Mouse (Mus musculus) lung, adult 18-20 months (tissue): ENCODE data around the gene Nqo2.
"Not testable (repeated sequence)": the region's sequence is repeated elsewhere in the genome, so short reads cannot be mapped to it uniquely, and the experiment has no call there.

Experiments used
- DNase-seq, 2 experiments: peaks; one replicate each; pipeline ENCODE4 v3.0.0; 2022; ENCODE audit warnings: mixed read lengths in 2 of 2

The Nqo2 gene

DNA sequence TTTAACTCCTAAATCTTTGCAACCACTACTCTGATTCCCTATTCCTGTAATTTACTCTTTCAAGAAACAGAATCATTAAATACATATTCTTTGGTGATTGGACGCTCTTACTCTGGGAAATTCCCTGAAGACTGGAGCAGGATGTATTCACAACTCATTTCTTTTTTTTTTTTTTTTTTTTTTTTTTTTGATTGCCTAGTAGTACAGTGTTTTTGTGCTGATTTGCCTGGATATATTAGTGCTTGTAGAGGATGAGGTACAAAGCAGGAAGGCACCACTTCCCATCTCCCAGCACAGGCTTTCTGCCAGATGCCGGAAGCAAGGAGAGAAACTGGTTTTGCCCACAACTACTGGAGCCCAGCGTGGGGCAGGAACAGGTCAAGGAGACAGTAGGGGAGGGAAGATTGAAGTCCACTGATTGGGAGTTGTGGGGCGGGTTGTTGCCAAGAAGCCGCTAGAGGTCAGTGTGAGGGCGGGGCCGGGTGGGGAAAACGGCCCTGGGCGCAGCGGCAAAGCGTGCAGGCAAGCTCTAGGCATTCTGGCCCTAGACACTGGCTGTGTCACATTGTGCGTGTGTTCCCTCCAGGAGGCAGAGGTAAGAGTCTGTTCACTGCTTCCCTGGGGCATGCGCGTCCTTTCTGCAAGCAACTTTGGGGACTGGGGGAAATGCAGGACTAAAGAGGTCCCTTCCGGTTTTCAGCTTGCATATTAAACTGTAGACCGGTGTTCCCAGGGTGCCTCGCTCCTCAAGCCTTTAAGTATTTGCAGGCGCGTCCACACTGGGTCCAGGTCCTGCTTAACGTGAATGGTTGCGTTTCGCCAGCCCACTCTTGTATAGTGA lies at the start of gene Nqo2:
Gene Nqo2 (plus strand): TSS at position 482 of the 841 bp plus-strand sequence.
- DNase-seq, result peak; percentile 75 to 83

DNA sequence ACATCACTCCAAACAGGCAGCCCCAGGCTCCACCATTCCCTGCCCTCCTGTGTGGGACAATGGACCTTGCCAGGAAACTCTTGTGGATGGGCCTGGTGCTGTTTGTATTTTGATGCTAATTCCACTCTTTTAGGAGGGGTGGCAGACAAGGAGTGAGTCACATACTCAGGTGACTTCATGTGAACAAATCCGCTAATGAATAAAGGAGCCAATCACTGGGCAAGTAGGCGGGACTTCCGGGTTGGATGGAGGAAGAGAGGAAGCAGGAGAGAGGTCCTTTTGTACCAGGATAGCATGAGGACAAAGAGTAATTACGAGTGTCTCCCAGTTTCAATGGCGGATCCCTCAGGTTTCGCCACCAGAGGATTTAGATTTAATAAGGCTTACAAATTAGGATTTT lies 43.4 kb upstream of the Nqo2 start:
- DNase-seq, result no peak

DNA sequence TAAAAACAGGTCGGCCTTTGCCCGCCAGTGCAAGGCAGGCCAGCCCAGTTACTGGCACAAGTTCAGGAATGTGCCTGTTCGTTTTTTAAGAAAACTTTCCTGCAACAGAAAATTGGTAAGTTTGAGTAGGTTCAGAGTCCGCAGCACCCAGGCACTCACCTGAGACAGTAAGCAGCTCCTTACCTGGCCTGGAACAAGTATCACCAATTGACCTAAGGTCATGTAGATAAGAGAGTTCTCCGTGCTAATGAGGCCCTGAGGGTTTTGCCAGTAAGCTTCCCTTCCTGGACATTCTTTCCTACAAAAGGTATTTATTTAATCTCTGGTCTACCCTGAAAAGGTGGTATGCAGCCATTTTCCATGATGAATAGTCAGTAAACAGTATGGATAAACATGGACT lies 42.8 kb upstream of the Nqo2 start:
- DNase-seq, result no peak

DNA sequence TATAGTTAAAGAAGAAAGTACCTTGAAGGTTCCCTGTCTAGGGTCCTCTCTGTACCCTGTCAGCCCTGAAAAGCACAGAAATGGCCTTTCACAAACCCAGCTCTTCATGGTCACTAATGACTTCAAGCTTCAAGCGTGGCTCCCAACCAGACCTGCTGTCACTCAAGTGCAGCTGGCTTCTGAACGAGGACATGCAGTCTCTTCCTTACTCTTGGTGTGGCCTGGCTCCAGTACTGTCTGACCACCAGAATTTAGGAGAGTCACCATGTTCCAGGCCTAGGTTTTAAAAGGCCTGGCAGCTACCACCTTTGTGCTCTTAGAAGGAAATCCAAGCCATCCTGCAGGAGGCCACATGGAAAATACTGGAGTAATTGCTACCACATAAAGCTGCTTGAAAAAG lies 34.2 kb upstream of the Nqo2 start:
- DNase-seq, result no peak

DNA sequence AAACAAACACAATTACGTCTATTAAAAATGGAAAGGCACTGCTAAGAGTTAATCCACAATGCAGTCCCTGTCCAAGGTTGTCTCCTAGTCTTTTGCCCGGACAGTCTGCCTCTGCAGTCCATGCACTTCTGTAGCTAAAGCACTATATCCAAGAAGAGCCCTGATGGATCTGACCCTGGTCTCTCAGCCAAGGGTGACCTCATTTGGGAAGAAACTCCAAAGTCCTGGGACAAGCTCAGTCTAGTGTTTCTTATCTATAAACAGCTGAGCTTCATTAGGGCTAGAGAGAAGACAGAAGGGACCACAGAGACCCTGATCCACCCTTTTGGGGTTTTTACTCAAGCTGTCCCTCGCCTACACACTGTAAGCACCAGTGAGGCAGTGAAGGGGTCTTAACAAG lies 33.6 kb upstream of the Nqo2 start:
- DNase-seq, result no peak

DNA sequence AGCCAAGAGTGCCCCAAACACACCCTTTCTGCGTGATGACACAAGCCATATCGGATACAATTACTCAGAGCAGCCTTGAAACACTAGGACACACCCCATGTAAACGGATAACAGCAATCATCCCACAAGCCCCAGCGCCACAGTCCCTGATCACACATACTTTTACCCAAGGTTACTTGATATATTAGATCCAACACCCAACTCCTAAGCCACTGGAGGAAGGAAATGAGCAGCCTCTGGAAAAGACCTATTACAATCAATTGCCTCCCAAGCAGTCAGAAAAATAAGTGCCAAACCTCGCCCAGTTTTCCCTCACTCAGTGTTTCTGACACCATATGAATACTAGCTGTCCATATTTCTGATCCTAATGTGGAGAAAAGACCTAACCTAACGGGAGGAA lies 29.7 kb upstream of the Nqo2 start:
- DNase-seq, result peak; percentile 15 to 38

DNA sequence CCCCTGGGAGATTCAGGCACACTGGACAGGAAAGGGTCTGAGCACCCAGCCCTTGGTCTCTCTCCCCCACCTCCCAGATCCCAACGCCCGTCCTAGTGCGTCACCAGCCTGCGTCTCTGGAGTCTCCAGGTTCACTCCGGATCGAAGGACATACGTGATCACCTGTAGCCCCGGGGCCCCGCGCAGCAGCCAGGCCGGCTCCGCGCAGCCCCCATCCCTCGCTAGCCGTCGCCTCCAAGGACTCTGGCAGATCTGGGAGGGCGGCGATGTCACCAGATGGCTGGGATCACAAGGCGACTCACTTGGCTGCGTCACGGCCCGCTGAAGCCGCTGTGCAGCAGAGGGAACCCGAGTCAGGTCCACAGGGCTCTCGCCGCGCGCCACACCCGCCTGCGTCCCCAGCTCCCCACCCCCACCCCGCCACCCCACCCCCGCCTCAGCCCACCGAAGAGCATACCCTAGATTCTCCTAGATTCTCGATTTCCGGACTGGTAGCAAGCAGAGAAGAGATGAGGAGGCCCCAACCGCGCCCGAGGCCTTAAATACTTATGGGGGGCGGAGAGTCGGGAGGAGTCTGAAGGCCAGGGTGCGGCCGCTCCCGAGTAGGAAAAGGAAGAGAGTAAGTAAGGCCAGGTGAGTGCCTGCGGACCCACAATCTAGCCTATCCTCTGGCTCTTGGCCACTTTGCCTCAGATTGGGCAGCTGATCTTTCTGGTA lies 28.9 kb upstream of the Nqo2 start:
- DNase-seq, result peak; percentile 83 to 85

DNA sequence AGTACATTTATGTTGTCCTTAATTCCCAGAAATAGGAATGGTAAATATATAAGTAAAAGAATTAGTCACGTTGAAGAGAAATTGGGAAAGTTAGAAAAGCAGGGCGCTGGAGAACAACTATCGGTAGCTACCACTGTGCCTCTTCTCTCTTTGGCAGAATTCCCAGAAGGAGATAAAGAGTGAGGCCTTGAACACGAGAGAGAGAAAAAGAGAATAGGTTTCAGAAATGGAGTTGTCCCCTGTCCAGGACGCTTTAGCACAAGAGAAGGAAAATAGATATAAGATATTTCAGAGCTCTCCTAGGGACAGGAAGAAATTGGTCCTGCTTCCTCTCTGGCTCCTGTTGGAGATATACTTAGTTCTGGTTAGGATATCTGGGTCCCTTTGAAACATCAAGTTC lies 27.3 kb upstream of the Nqo2 start:
- no peak for DNase-seq

DNA sequence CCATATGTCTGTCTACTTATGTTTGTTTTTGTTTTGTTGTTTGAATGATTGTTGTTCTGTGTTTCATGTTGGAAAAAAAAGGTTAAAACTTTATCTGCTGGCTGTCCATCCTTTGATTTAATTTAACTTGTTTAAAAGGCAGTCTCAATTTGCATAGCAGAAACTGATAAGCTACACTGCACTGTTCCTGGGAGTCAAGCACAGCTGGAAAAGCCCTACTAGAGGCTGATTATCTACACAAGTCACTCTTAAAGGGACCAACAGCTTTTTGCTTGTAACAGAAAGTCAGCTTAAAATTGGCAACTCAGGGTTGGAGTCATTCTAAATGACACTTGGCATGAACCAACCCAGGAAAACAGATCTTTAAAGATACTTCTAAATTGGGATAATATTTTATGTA lies 26.9 kb upstream of the Nqo2 start:
- DNase-seq, result not testable (repeated sequence)

DNA sequence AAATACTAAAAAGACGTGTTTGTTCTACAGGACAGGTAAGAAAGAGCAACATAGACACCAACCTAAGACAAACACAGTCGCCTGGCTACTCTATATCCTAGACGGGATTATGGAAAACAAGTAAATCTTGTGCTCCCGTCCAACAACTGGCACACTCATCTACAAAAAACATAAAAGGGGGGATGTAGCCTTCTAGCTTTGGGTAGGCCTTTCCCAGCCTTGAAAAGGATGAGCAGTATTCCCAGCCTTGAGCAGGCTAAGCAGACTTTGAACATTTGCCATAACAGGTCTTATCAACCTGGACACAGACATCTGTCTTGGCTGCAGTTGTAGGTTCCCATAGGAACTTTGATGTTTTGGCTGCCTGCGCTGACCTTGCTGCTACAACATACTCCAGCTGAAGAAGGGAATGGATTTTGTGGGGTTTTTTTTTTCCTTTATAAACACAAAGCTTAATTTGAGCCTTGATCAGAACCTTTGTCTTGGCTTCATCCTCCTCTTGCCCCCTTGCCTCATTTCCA lies 23.1 kb upstream of the Nqo2 start:
- DNase-seq, result no peak

DNA sequence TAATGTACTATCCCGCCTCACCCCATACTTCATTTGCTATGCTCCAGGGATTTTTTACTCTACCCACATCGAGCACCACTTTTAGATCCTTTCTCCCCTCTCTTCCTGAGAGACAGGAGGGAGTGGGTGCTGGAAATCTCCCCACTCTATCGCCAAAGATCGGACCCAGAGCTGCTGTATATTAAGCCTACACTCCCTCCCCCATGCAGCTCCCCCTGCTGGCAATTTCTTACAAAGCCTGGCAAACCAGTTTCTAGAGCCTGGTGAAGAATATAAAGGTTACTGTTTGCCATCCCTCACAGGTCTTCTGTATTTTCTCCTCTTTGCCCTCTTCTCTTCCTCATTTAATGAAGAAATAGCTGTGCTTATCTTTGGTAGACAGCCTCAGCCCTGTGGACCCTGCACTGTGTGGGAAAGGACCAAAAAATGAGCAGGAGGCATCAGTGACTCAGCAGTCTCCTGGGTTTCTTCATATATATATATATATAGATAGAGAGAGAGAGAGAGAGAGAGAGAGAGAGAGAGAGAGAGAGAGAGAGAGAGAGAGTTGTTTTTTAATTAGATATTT lies 22.2 kb upstream of the Nqo2 start:
- DNase-seq, result peak in 1 of 2 experiments; percentile 22

DNA sequence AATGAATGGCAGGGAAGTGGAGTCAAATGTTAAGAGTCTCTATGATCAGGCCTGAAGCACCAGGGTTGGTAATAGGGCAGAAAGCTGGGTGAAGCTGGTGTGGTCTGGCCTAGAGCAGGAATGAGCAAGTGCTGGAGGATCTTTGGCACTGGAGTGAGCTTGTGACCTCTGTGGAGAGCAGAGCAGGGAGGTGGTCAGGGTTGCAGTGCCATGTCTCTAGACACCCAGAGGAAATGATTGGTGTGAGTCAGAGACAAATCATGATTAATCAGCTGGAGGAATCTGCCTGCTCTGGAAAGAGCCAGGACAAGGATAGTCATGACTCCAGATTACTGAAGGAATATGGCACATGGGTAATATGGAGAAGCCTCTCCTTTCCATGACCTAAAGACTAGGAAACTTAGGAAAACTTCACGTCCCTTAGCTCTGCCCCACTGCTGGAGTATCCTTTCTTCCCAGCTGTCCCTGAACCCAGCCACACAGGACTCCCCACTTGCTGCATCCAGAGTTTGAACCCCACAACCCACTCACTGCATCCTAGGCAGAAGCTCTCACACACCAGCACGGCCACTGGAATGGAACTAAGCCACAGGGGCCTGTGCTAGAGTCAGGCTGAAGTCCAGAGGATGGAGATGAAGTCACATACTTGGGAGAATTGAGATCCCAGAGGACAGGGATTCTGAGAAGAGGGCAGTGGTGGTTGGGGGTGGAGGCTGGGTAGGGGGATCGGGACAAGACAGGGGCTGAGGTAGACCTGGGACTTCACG lies 13.0 kb upstream of the Nqo2 start:
- no peak for DNase-seq

DNA sequence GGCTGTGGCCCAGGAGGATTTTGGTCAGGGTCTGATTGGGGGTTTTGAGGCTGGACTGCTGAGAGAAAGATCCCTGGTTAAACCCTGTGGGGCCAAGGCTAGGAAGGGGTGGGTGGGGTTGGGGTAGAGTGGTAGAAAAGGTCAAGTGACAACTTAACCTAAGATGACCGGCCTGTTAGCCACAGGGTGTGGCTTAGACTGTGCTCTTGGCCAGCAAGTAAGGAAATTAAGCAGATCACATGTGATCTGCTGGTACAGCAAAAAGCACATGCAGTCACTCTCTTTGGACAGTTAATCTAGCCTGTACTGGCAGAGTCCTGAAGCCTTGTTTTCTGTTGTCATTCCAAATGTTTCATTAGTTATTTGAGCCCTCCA lies 12.4 kb upstream of the Nqo2 start:
- peak; percentile 22 to 51 for DNase-seq

DNA sequence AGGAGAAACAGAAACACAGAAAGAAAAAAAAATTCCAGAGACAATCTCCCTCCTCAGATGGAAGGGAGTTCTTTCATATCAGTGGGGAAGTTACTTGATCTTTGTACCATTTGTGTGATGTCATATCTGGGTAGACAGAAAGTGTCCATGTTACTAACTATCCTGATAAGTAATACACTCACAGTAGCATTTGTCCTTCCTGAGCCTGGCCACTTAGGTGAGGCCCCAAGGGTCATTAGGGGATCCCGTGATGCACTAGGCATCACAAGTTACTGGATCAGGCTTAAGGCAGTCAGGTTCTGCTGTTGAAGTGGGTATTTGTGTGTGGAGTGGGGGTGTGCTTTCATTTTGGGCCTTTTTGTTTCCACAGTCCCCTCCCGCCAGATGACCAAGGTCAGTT lies 11.5 kb upstream of the Nqo2 start:
- no peak for DNase-seq

DNA sequence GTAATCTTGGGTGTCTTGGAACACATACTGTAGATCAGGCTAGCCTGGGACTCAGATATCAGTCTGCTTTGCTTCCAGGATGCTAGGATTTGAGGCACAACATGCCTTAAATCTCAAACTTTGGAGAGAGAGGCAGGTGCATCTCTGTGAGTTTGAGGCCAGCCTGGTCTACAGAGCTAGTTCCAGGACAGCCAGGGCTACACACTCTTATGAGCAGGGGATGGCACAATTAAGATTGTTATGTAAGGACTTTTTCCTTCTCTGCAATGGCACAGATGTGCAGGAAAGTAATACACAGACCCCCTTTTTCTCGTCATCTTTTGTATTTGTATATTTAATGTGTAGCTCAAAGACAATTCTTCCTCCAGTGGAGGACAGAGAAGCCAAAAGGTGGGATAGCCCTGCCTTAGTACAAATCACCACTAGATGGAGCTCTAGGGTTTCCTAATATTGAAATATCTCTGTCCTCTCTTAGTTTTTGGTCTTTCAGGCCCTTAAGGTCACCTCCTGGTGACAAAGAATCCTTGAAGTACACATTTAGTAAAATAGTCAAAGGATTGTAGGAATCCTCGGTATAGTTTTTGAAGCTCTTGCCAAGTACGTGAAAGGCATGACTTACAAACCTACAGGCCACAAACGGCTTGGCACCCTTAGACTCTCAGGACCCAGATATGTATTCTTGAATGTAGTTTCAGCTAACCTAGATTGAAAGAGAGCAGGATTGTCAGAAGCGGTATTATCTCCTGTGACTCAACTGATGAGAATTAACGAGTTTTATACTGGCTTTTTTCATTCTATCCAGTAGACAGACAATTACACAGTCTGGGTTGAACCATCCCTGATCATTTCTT lies 7.7 kb upstream of the Nqo2 start:
- peak in 1 of 2 experiments; percentile 35 for DNase-seq

DNA sequence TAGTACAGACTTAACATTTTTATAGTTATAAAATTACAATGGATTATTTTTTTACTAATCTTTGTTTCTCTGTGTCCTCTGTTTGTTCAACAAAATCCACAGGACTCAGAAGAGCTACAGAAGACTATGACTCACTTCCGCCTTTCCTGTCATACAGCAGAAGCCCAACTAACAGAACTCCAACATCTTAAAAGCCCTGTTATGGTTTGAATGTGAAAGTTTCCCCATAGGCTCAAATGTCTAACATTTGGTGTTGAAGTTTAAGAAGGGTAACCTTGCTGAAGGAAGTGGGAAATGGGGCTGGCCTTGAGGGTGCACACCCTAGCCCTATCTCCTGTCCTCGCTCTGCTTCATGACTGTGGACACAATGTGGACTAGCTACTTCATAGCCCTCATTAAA lies 4.7 kb upstream of the Nqo2 start:
- no peak for DNase-seq

DNA sequence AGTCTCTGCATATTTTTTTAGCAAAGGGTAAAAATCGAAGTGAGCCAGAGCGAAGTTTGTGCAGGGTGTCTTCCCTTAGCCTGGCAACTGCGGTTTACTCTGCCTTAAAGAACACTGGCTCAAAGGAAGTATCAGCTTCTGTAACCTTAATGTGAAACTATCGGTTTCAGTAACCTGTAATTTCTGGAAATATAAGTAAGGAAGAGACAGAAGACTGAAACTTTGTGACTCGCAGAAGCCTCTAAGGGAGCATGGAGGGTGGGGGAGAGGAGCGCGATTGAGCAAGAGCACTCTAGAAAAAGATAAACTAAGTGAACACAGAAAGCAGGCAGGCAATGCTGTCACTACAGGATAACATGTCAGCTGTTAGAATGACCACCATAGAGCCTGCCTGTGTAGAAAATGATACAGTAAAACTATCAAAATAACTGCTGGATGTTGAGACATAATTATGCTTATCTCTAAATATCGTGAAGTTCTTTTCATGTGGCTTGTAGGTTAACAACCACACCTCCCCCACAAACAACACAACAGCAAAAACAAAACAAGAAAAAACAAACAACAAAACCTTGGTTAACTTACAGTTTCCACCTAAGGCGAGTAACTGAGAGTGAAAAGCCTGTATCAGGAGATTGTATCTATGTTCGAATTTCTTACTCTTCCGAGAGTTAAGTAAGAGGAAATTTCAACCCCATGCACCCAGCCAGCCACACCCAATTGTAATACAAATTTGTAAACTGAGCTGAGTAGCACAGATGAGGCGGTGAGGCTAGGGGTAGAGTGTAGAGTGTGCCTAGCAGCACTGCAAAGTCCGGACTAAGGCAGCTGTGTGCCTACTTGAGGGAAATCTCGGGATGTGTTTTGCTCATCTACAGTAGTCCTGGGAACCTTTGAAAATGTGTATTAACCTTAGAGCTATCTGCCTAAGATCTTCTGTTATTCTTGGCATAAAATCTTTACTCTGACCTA lies 853 bp downstream of the Nqo2 start:
- peak; percentile 11 to 38 for DNase-seq

DNA sequence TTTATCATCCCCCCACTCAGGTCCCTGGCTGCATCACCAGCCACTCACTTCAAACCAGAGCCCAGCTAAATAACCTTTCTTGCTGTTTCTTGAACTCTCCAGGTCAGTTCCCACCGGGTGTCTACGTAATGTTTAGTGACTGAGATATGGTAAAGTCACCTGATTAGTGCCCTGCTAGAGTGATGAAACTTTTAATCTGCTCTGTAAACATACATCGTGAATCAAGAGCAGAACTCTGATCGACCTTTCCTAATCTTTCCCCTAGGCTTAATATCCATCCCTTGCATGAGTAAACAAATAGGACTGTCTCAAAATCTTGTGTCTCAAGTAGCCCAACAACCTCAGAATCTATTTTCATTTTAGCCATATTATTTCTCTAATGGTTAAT lies 1.5 kb downstream of the Nqo2 start:
- DNase-seq, result no peak

DNA sequence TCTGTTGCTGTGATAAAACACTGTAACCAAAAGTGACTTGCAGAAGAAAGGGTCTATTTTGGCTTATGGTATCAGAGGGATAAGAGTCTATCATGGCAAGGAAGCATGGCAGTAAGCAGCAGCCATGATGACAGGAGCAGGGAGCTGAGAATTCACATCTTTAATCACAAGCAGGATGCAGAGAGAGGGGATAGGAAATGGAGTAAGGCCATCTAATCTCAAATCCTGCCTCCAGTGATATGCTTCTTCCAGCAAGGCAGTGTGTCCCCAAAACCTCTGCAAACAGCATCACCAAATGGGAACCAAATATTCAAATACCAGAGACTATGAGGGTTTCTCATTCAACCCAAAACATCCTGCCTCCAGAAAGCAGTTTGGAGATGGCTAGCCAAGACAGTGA lies 2.1 kb downstream of the Nqo2 start:
- no peak for DNase-seq

DNA sequence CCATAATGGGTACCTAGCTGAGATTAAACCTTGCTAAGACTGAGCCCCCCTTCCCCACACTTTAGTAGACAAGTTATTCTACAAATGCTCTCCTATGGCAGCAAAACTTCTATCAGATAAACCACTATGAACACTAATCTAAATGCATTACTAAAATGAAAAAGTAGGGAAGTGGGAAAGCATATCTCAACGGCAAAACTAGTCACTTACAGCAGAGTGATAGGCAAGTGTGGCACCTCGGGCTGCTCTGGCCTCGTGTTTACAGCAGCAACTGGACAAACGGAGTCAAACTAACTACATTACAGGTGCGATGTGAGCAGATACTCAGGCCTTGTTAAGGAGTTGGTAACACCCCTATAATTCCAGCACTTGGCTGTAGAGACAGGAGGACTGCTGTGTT lies 25.1 kb downstream of the Nqo2 start:
- no peak for DNase-seq

DNA sequence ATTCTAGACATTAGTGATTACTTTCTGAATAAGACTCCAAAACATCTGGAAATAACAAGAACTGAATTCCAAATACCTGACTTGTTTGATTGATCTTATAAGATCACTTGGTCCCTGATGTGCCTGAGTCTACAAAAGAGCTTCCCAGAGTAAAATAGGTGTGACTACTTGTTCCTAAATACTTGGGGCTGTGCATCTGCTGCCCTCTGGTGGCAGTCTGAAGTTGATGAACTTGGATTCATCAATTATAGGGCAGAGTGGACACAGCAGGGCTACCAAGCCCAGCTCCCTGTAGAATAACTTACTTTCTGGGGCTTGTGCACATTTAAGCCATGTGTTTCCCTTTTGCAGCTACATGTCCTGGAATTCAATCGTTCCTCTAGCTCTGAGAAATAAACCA lies 30.7 kb downstream of the Nqo2 start:
- peak; percentile 75 to 76 for DNase-seq
